Mouse (Mus musculus) right cerebral cortex, postnatal 10 days (tissue): ENCODE measurements around the gene Cadm4.
"Not testable (repeated sequence)": the region's sequence is repeated elsewhere in the genome, so short reads cannot be mapped to it uniquely, and the experiment has no call there.

Source experiments
- DNase-seq, 2 experiments: peaks; one replicate each; pipeline ENCODE4 v3.0.0; 2021; ENCODE audit warnings: low spot score in 2 of 2

Gene Cadm4

GRCm38 (mm10) chr7:24501492-24501891 is 19.7 kb downstream of the Cadm4 start:
- DNase-seq, result no peak

- no peak for DNase-seq
Measured at GRCm38 (mm10) chr7:24504004-24504403, 22.2 kb downstream of the Cadm4 start.

GRCm38 (mm10) chr7:24504868-24505267 is 23.0 kb downstream of the Cadm4 start:
- DNase-seq, result no peak

GRCm38 (mm10) chr7:24505447-24506064 is 23.7 kb downstream of the Cadm4 start:
- no peak for DNase-seq

GRCm38 (mm10) chr7:24506065-24506459 is 24.2 kb downstream of the Cadm4 start:
- no peak for DNase-seq

GRCm38 (mm10) chr7:24506476-24506837 is 24.6 kb downstream of the Cadm4 start:
- peak; percentile 78 to 81 for DNase-seq

GRCm38 (mm10) chr7:24506838-24507725 is 25.3 kb downstream of the Cadm4 start, which contains the start of gene Zfp428:
Zfp428 (plus strand) TSS chr7:24507006.
- peak; percentile 91 to 94 for DNase-seq

- no peak for DNase-seq
Measured at GRCm38 (mm10) chr7:24507726-24508114, 25.9 kb downstream of the Cadm4 start.

GRCm38 (mm10) chr7:24512355-24512754 is 30.5 kb downstream of the Cadm4 start, which contains the start of gene AC161166.1:
AC161166.1 (minus strand) TSS chr7:24512455.
- DNase-seq, result no peak

- DNase-seq, result peak in 1 of 2 experiments; percentile 71
Measured at GRCm38 (mm10) chr7:24516319-24516718, 34.5 kb downstream of the Cadm4 start.

GRCm38 (mm10) chr7:24517077-24517476 is 35.3 kb downstream of the Cadm4 start:
- no peak for DNase-seq

GRCm38 (mm10) chr7:24517654-24518053 is 35.8 kb downstream of the Cadm4 start:
- DNase-seq, result peak; percentile 79 to 90

- DNase-seq, result no peak
Measured at GRCm38 (mm10) chr7:24519130-24519529, 37.3 kb downstream of the Cadm4 start.

GRCm38 (mm10) chr7:24520054-24520453 is 38.2 kb downstream of the Cadm4 start:
- not testable (repeated sequence) for DNase-seq

- DNase-seq, result no peak
Measured at GRCm38 (mm10) chr7:24522805-24523204, 41.0 kb downstream of the Cadm4 start.

- no peak for DNase-seq
Measured at GRCm38 (mm10) chr7:24523723-24524122, 41.9 kb downstream of the Cadm4 start.

- no peak for DNase-seq
Measured at GRCm38 (mm10) chr7:24524978-24525377, 43.2 kb downstream of the Cadm4 start.

- DNase-seq, result peak; percentile 49 to 53
Measured at GRCm38 (mm10) chr7:24525686-24526420, 44.0 kb downstream of the Cadm4 start.

- DNase-seq, result no peak
Measured at GRCm38 (mm10) chr7:24528861-24529260, 47.0 kb downstream of the Cadm4 start.

GRCm38 (mm10) chr7:24529580-24529979 is 47.8 kb downstream of the Cadm4 start:
- peak; percentile 45 to 53 for DNase-seq

GRCm38 (mm10) chr7:24530062-24530931 is 48.5 kb downstream of the Cadm4 start, which contains the start of gene Irgq:
Irgq (plus strand) TSS chr7:24530689.
- peak; percentile 99 for DNase-seq
